Mouse (Mus musculus) v-Abl transformed pro-B cells (cell line): ENCODE results near the gene Smo.

Source experiments
- in situ Hi-C, 2 experiments: fragments of 400-800 bp; cut with MboI; formaldehyde crosslinking; loops; one replicate each; pipeline ENCODE4 v1.15.1; 2025; ENCODE audit not compliant: unreplicated experiment in 2 of 2

Smo gene

GRCm38 (mm10) chr6:29774161-29774560 is 38.9 kb downstream of the Smo start:
- in situ Hi-C loops, result no loop called here

GRCm38 (mm10) chr6:29775609-29776008 is 40.3 kb downstream of the Smo start:
- in situ Hi-C loops, result no loop called here

- in situ Hi-C loops, result no loop called here
Measured at GRCm38 (mm10) chr6:29776542-29777237, 41.4 kb downstream of the Smo start.

- in situ Hi-C loops, result no loop called here
Measured at GRCm38 (mm10) chr6:29777238-29777555, 41.9 kb downstream of the Smo start.

GRCm38 (mm10) chr6:29780082-29780481 is 44.8 kb downstream of the Smo start:
- in situ Hi-C loops, result no loop called here

GRCm38 (mm10) chr6:29780571-29780970 is 45.3 kb downstream of the Smo start:
- in situ Hi-C loops, result no loop called here

GRCm38 (mm10) chr6:29782239-29782638 is 46.9 kb downstream of the Smo start:
- in situ Hi-C loops, result no loop called here

- in situ Hi-C loops, result no loop called here
Measured at GRCm38 (mm10) chr6:29783960-29784359, 48.7 kb downstream of the Smo start.

- in situ Hi-C loops, result no loop called here
Measured at GRCm38 (mm10) chr6:29784413-29785021, 49.2 kb downstream of the Smo start.

GRCm38 (mm10) chr6:29785759-29786158 is 50.5 kb downstream of the Smo start:
- in situ Hi-C loops, result no loop called here

GRCm38 (mm10) chr6:29788779-29789350 is 53.6 kb downstream of the Smo start:
- in situ Hi-C loops, result no loop called here

GRCm38 (mm10) chr6:29790014-29790698 is 54.9 kb downstream of the Smo start:
- in situ Hi-C loops, result no loop called here

GRCm38 (mm10) chr6:29793520-29793919 is 58.2 kb downstream of the Smo start:
- in situ Hi-C loops, result no loop called here

GRCm38 (mm10) chr6:29794582-29794981 is 59.3 kb downstream of the Smo start:
- in situ Hi-C loops, result no loop called here

- in situ Hi-C loops, result no loop called here
Measured at GRCm38 (mm10) chr6:29802979-29803378, 67.7 kb downstream of the Smo start.

- in situ Hi-C loops, result no loop called here
Measured at GRCm38 (mm10) chr6:29804006-29804405, 68.7 kb downstream of the Smo start.

- in situ Hi-C loops, result no loop called here
Measured at GRCm38 (mm10) chr6:29805381-29805780, 70.1 kb downstream of the Smo start.
